Mouse (Mus musculus) embryonic facial prominence, embryonic 11.5 days (tissue): ENCODE results near the gene Tsen54. TPM values are rescaled to one million over a fixed set of nuclear protein-coding genes. Genes with fewer than 3 reads are reported as not detected.

Experiments used
- ATAC-seq: fragments of 200-750 bp; cut with Nextera tagmentation; replicated peaks from 2 replicates; pipeline ENCODE4 v1.8.0; 2017; ENCODE audit warnings: low read depth; ENCODE audit not compliant: insufficient number of reproducible peaks, low FRiP score, low TSS enrichment
- DNase-seq: peaks from one replicate; pipeline ENCODE4 v3.0.0-alpha.2; 2015; ENCODE audit warnings: low spot score
- H3K27ac ChIP-seq: fragments of 300-500 bp; sonication (generic); replicated peaks from 2 replicates; pipeline ENCODE4 v1.5.1; 2014; ENCODE audit warnings: mild to moderate bottlenecking, low read depth, low read length, control low read depth
- H3K27me3 ChIP-seq: fragments of 300-500 bp; sonication (generic); 2 replicates; pipeline ENCODE4 v1.6.1; 2014; ENCODE audit warnings: mild to moderate bottlenecking, low read length, moderate library complexity, mixed read lengths; ENCODE audit not compliant: control insufficient read depth, insufficient read depth
- H3K36me3 ChIP-seq: fragments of 300-500 bp; sonication (generic); replicated peaks from 2 replicates; pipeline ENCODE4 v1.6.1; 2014; ENCODE audit warnings: low read depth, mild to moderate bottlenecking, low read length, moderate library complexity, mixed read lengths; ENCODE audit not compliant: control insufficient read depth, insufficient read depth
- H3K4me1 ChIP-seq: fragments of 300-500 bp; sonication (generic); 2 replicates; pipeline ENCODE4 v1.6.1; 2014; ENCODE audit warnings: low read length, mixed read lengths; ENCODE audit not compliant: control insufficient read depth, insufficient read depth
- H3K4me2 ChIP-seq: fragments of 300-500 bp; sonication (generic); 2 replicates; pipeline ENCODE4 v1.6.1; 2014; ENCODE audit warnings: low read depth, mild to moderate bottlenecking, control low read depth, low read length, moderate library complexity
- H3K4me3 ChIP-seq: fragments of 300-500 bp; sonication (generic); 2 replicates; pipeline ENCODE4 v1.5.1; 2014; ENCODE audit warnings: low read depth, low read length, control low read depth
- H3K9ac ChIP-seq: fragments of 300-500 bp; sonication (generic); replicated peaks from 2 replicates; pipeline ENCODE4 v1.6.1; 2014; ENCODE audit warnings: mild to moderate bottlenecking, control low read depth, low read length
- H3K9me3 ChIP-seq: fragments of 300-500 bp; sonication (generic); replicated peaks from 2 replicates; pipeline ENCODE4 v1.6.1; 2016; ENCODE audit warnings: mild to moderate bottlenecking, low read length, inconsistent platforms, mixed read lengths; ENCODE audit not compliant: control insufficient read depth
- WGBS: fragments of 180-500 bp; shearing (Covaris S2); extraction: QIAGEN DNeasy Blood & Tissue Kit; methylation state at CpG from one replicate; pipeline ENCODE4 v1.1.7; 2014; 5-methylcytosine and 5-hydroxymethylcytosine counted together
- polyA plus RNA-seq: library from polyadenylated mRNA; unstranded; fragments of >200 nt; fragmentation: Nextera tagmentation; extraction: Ambion mirVana; gene quantifications from 2 replicates; pipeline ENCODE4 v1.2.1, GENCODE M21; 2014

Gene Tsen54
- polyA plus RNA-seq, 1 experiment from 2014 or later: 22.2 TPM

GRCm38 (mm10) chr11:115812533-115813420, 1.7 kb upstream of the Tsen54 start:
- ATAC-seq: peak; percentile 16; the same call in 1 of the 2 replicates
- H3K27ac ChIP-seq: peak overlapping the region; percentile 64
- H3K9ac ChIP-seq: peak overlapping the region; percentile 89
- H3K36me3 ChIP-seq: no peaks in the 10 kb centered on the region; the same call in 1 of the 2 replicates
- WGBS: 3% methylated on average over 24 of the region's 28 CpGs
- peak overlapping the region; percentile 93 for H3K4me2 ChIP-seq
- H3K4me3 ChIP-seq: peak overlapping the region; percentile 96
- no peaks in the 10 kb centered on the region for H3K27me3 ChIP-seq
- H3K4me1 ChIP-seq: peaks cover 8% of the 10 kb centered on the region
- H3K9me3 ChIP-seq: no peaks in the 10 kb centered on the region
- DNase-seq: peak; percentile 56

GRCm38 (mm10) chr11:115813507-115814296, 822 bp upstream of the Tsen54 start, which contains the start of gene Caskin2:
Gene Caskin2 (minus strand): TSS chr11:115813639.
- Histone ChIP-seq H3K4me1 (peaks cover 7% of the 10 kb centered on the region), H3K36me3 (no peaks in the 10 kb centered on the region; the same call in 1 of the 2 replicates), H3K27me3 (no peaks in the 10 kb centered on the region), H3K4me3 (peak within 1 kb of the TSS; percentile 96), H3K9ac (peak within 1 kb of the TSS; percentile 89), H3K9me3 (no peaks in the 10 kb centered on the region), H3K4me2 (peak within 1 kb of the TSS; percentile 93), H3K27ac (peak within 1 kb of the TSS; percentile 64)
- WGBS: under 1% methylated on average over 43 of the region's 44 CpGs
- ATAC-seq (peak; percentile 88), DNase-seq (peak; percentile 98)

- peaks cover 6% of the 10 kb centered on the region; the same call in 1 of the 2 replicates for H3K36me3 ChIP-seq
- WGBS: 90% methylated on average over 5 of the region's 5 CpGs
Measured at GRCm38 (mm10) chr11:115817331-115817730, 2.8 kb downstream of the Tsen54 start.

GRCm38 (mm10) chr11:115819915-115820623, 5.5 kb downstream of the Tsen54 start:
- Histone ChIP-seq H3K9ac (no peak overlapping the region), H3K27ac (no peak overlapping the region), H3K27me3 (peaks cover 10% of the 10 kb centered on the region), H3K9me3 (no peaks in the 10 kb centered on the region), H3K36me3 (peaks cover 6% of the 10 kb centered on the region; the same call in 1 of the 2 replicates), H3K4me1 (no peaks in the 10 kb centered on the region), H3K4me3 (no peak overlapping the region), H3K4me2 (no peak overlapping the region)
- WGBS: 91% methylated on average over 16 of the region's 16 CpGs
- no peak for DNase-seq
- ATAC-seq: no peak

More at GRCm38 (mm10) chr11:115817331-115817730, 2.8 kb downstream of the Tsen54 start:
- H3K4me1 ChIP-seq: peaks cover 2% of the 10 kb centered on the region; the same call in 1 of the 2 replicates
- no peak overlapping the region for H3K4me3 ChIP-seq
- H3K9ac ChIP-seq: no peak overlapping the region
- H3K27me3 ChIP-seq: no peaks in the 10 kb centered on the region
- H3K4me2 ChIP-seq: no peak overlapping the region
- DNase-seq (no peak), ATAC-seq (no peak)
- no peak overlapping the region for H3K27ac ChIP-seq
- H3K9me3 ChIP-seq: no peaks in the 10 kb centered on the region

GRCm38 (mm10) chr11:115821001-115821400, 6.5 kb downstream of the Tsen54 start:
- no peak overlapping the region for H3K4me2 ChIP-seq
- H3K27me3 ChIP-seq: peaks cover 11% of the 10 kb centered on the region
- no peak overlapping the region for H3K27ac ChIP-seq
- H3K4me1 ChIP-seq: no peaks in the 10 kb centered on the region
- H3K9ac ChIP-seq: no peak overlapping the region
- peaks cover 6% of the 10 kb centered on the region; the same call in 1 of the 2 replicates for H3K36me3 ChIP-seq
- ATAC-seq: no peak
- no peak overlapping the region for H3K4me3 ChIP-seq
- H3K9me3 ChIP-seq: no peaks in the 10 kb centered on the region
- WGBS: 89% methylated on average over 4 of the region's 4 CpGs
- DNase-seq: no peak

- peak within 1 kb of the TSS; percentile 61 for H3K9ac ChIP-seq
- WGBS: under 1% methylated on average over 87 of the region's 87 CpGs
- no peak within 1 kb of the TSS for H3K27ac ChIP-seq
Measured at GRCm38 (mm10) chr11:115823774-115824740, 9.5 kb downstream of the Tsen54 start, which contains the start of gene Llgl2. Gene Llgl2 (plus strand): TSS chr11:115824049.

More at GRCm38 (mm10) chr11:115823774-115824740, 9.5 kb downstream of the Tsen54 start, which contains the start of gene Llgl2:
- peaks cover 13% of the 10 kb centered on the region for H3K27me3 ChIP-seq
- DNase-seq (peak; percentile 92), ATAC-seq (peak; percentile 93)
- H3K4me2 ChIP-seq: peak within 1 kb of the TSS; percentile 96
- H3K4me1 ChIP-seq: no peaks in the 10 kb centered on the region
- H3K9me3 ChIP-seq: no peaks in the 10 kb centered on the region
- peaks cover 6% of the 10 kb centered on the region; the same call in 1 of the 2 replicates for H3K36me3 ChIP-seq
- H3K4me3 ChIP-seq: peak within 1 kb of the TSS; percentile 65
